Mouse (Mus musculus) ES-CJ7 (cell line): ENCODE measurements around the gene Ankle2.

ENCODE experiments used
- DNase-seq: peaks from one replicate; pipeline ENCODE4 v3.0.0; 2011; ENCODE audit warnings: low read depth, low spot score

The Ankle2 gene

DNA sequence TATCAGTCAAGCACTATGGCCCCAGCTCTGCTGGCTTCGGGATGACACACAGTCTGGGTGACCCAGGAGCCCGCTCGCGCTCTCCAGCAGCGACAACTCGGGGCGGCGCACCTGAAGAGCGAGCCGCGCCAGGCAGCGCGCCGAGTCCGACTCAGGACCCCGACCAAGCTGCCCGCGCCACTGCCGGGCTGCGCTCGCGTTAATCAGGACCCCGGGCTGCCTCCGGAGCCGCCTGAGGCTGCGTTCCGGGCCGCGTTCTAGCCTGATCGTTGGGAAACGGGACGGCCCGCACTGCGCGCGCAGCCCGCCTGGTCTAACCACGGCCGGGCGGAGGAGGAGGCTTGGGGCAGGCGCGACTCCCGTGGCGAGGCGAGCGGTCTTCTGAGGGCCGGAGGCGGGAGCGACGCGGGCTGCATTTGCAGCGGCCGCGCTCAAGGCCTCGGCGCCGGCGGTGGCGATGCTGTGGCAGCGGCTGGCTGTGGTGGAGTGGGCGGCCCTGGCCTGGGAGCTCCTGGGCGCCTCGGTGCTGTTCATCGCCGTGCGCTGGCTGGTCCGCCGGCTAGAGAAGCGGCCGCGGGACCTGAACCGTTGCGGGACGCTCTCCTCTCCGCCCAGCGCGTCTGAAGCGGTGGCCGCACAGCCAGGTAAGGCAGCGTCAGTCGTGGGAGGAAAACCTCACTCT lies at the start of gene Ankle2:
Gene Ankle2 (plus strand): TSS at position 225 of the 682 bp plus-strand sequence.
- DNase-seq: peak; percentile 94

DNA sequence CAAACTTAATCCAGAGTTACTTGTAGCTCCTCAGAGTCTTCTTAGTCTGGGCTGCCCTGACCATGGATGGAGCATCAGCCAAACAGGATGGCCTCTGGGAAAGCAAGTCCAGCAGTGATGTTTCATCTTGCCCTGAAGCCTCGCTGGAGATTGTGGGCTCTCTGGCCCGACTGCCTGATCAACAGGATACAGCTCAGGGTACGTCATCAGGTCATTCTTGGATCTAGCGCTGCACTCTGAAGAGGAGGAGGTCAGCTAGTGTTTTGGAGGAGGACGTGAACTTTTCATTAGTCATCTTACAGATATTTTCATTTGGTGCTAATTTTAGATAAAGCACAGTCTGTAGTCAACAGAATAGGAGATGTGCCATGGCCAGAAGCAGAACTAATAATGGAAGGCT lies 49.1 kb upstream of the Ankle2 start:
- no peak for DNase-seq

DNA sequence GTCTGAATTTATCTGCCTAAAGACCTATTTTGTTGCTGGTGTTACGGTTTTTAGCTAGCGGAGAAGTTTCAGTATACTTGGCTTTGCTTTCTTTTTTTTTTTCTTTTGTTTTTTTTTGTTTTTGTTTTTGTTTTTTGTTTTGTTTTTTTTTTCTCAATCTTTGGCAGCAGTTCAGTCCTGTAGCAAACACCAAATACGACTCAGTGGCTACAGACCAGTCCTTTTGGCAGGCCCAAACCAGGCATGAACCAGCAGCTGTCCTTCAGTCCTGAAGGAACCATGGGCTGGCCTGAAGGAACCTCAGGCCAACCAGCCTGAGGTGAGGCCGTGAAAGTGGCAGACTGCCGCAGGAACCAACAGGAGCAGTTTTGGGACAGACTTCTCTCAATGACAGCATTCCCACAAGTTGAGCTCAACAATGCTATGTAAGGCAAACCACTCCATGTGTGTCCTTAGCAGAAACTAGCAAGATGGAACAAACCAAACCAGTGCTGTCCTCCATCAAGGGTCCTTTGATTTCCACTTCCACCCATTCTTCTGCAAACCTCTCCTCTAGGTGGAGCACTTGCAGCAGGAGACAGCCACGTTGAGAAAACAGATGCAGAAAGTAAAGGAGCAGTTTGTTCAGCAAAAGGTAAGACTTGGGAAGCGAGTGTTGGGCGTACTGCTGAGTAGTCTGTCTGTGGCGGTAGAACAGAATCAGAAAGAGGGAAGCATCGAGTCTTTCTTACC lies 27.5 kb upstream of the Ankle2 start:
- peak; percentile 39 for DNase-seq

- peak; percentile 36 for DNase-seq
Observed at GRCm38 (mm10) chr5:110204777-110205176, 26.0 kb upstream of the Ankle2 start.

- no peak for DNase-seq
Observed at GRCm38 (mm10) chr5:110211312-110211711, 19.5 kb upstream of the Ankle2 start.

GRCm38 (mm10) chr5:110216780-110217179 lies 14.0 kb upstream of the Ankle2 start:
- no peak for DNase-seq

GRCm38 (mm10) chr5:110220331-110220730 lies 10.5 kb upstream of the Ankle2 start:
- peak; percentile 54 for DNase-seq

DNA sequence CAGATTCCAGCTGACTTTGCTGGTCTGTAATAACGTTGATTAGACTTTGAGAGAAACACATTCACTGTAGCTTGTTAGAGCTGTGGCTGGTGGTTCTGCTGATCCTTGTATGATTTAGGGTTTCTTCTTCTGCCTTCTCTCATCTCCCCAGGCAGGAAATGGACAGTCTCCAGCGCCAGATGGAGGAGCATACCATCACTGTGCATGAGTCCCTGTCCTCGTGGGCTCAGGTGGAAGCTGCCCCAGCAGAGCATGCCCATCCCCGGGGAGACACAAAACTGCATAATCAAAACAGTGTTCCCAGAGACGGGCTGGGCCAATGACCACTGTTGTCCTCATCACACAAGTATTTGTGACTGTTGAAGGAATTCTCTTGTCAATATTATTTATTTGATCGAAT lies 8.0 kb upstream of the Ankle2 start:
- no peak for DNase-seq

- DNase-seq: no peak
Observed at GRCm38 (mm10) chr5:110225056-110225455, 5.7 kb upstream of the Ankle2 start.

- peak; percentile 96 for DNase-seq
Observed at GRCm38 (mm10) chr5:110227336-110227883, 3.4 kb upstream of the Ankle2 start.

DNA sequence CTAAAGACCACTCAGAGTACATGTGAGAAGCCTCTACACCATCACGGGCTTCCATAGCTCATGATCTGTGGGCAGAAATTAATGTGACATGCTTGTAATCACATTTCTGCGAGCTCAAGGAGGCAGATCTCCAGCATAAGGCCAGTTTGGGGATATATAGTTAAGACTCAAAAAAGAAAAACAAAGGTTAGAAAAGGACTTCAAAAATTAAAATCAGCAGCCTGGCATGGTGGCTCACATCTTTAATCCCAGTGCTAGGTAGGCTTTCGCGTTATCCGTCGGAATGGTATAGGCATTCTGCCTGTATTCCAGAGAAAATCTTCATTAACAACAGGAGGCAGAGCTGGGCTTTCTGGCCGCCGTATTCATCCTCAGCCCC lies 414 bp upstream of the Ankle2 start:
- DNase-seq: no peak

DNA sequence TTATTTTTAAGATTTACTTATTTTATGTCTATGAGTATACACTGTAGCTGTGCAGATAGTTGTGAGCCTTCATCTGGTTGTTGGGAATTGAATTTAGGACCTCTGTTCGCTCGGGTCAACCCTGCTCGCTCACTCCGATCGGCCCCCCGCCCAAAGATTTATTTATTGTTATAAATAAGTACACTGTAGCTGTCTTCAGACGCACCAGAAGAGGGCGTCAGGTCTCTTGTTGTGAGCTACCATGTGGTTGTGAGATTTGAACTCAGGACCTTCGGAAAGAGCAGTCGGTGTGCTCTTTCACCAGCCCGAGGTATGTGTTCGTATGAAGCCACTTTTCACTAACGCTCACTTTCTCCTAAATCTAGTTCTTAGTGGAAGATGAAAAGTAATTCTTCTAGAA lies 834 bp downstream of the Ankle2 start:
- peak; percentile 51 for DNase-seq

DNA sequence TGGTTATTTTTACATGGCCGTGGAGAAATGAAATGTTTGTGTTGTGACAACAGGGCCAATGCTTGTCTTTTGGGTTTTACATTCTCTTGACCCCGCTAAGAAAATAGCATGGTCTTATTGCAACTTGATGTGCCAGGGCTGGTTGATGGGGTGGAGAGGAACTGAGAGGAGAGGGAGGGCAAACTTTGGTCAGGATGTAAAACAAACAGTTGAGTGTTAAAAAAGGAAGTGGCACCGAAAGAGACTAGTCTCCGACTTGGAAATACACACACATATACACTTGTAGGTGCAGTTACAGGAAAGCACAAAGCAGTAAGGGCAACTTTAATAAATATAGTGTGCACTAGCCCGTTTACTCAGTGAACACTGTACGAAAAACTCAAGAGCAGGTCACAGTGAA lies 1.5 kb downstream of the Ankle2 start:
- DNase-seq: no peak

- DNase-seq: no peak
Observed at GRCm38 (mm10) chr5:110244091-110244490, 13.3 kb downstream of the Ankle2 start.

GRCm38 (mm10) chr5:110266941-110267340 lies 36.1 kb downstream of the Ankle2 start:
- peak; percentile 29 for DNase-seq

DNA sequence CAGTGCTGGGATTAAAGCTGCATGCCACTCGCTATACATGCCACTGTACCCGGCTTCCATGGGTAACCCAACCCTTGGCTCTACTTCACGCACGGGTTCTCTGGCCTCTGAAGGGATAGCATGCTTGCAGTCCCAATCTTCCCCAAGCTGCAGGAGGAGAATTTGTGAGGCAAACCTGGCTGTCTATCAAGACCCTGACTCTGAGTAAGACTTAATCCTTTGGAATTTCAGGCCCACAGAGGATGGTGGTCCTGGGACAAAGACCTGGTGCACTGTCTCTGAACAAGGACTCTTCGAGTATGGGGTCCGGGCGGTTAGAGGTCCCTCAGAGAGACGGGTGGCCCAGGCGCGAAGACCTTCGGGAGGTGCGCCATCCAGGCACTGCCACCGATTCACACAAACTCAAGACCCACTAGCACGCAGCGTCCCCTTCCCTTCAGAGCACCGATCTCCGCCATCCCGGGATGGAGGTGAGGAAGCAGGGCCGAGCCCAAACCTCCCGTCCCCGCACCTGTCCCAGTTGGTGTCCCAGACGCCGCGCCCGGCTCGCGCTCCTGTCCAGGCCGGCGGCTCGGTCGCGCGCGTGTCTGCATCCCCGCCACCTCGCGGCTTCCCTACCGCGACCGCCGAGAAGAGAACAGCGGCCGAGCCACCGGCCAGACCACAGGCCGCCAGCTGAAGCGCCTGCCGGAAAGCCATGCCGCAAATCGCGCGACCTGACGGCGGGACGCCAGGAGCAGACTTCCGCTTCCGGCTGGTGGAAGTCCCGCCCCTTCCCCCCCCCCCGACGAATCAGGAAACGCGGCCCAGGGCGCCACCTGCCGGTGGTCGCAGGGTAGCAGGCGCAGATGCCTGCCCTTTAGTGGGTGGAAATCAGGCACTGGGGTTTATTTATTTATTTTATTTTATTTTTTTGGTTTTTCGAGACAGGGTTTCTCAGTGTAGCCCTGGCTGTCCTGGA lies 38.6 kb downstream of the Ankle2 start, which contains the start of gene Pgam5:
Gene Pgam5 (minus strand): TSS at position 773 of the 961 bp plus-strand sequence.
- DNase-seq: peak; percentile 89

GRCm38 (mm10) chr5:110270242-110270641 lies 39.4 kb downstream of the Ankle2 start:
- DNase-seq: no peak

GRCm38 (mm10) chr5:110274147-110274546 lies 43.3 kb downstream of the Ankle2 start:
- no peak for DNase-seq

GRCm38 (mm10) chr5:110274846-110275245 lies 44.0 kb downstream of the Ankle2 start:
- DNase-seq: no peak

- DNase-seq: no peak
Observed at GRCm38 (mm10) chr5:110276391-110276790, 45.6 kb downstream of the Ankle2 start.

- DNase-seq: no peak
Observed at GRCm38 (mm10) chr5:110276910-110277309, 46.1 kb downstream of the Ankle2 start.

GRCm38 (mm10) chr5:110281984-110282383 lies 51.2 kb downstream of the Ankle2 start:
- DNase-seq: no peak
